Mouse (Mus musculus): ENCODE results near the gene Fam122a. TPM values are rescaled to one million over a fixed set of nuclear protein-coding genes. Genes with fewer than 3 reads are reported as not detected.

Fam122a gene
- polyA plus RNA-seq, 1 experiment from 2014 or later, result 63.9 TPM

- no peak for DNase-seq (ENCODE audit: low spot score)
These were observed 14.7 kb upstream of the Fam122a start for GRCm38 (mm10) chr19:24491824-24492223.

GRCm38 (mm10) chr19:24490275-24490674 is 13.1 kb upstream of the Fam122a start:
- no peak for DNase-seq (ENCODE audit: low spot score)

GRCm38 (mm10) chr19:24486433-24487296 is 9.5 kb upstream of the Fam122a start:
- DNase-seq (ENCODE audit: low spot score), result no peak

- DNase-seq (ENCODE audit: low spot score), result no peak
These were observed 7.5 kb upstream of the Fam122a start for GRCm38 (mm10) chr19:24484612-24485194.

- DNase-seq (ENCODE audit: low spot score), result no peak
These were observed 3.8 kb upstream of the Fam122a start for GRCm38 (mm10) chr19:24480916-24481315.

GRCm38 (mm10) chr19:24476461-24476860 is 695 bp downstream of the Fam122a start:
- peak; percentile 72 for DNase-seq (ENCODE audit: low spot score)

GRCm38 (mm10) chr19:24475281-24475680 is 1.9 kb downstream of the Fam122a start:
- no peak for DNase-seq (ENCODE audit: low spot score)

- DNase-seq (ENCODE audit: low spot score), result no peak
These were observed 4.6 kb downstream of the Fam122a start for GRCm38 (mm10) chr19:24472512-24472911.

GRCm38 (mm10) chr19:24471538-24471937 is 5.6 kb downstream of the Fam122a start:
- no peak for DNase-seq (ENCODE audit: low spot score)

GRCm38 (mm10) chr19:24469216-24469615 is 7.9 kb downstream of the Fam122a start:
- no peak for DNase-seq (ENCODE audit: low spot score)

- no peak for DNase-seq (ENCODE audit: low spot score)
These were observed 8.5 kb downstream of the Fam122a start for GRCm38 (mm10) chr19:24468616-24469015.

GRCm38 (mm10) chr19:24463011-24463410 is 14.1 kb downstream of the Fam122a start:
- DNase-seq (ENCODE audit: low spot score), result no peak

- no peak for DNase-seq (ENCODE audit: low spot score)
These were observed 20.4 kb downstream of the Fam122a start for GRCm38 (mm10) chr19:24456591-24457231.

GRCm38 (mm10) chr19:24455249-24455960 is 21.8 kb downstream of the Fam122a start:
- DNase-seq (ENCODE audit: low spot score), result no peak

GRCm38 (mm10) chr19:24454451-24454850 is 22.7 kb downstream of the Fam122a start:
- DNase-seq (ENCODE audit: low spot score), result no peak

- no peak for DNase-seq (ENCODE audit: low spot score)
These were observed 23.8 kb downstream of the Fam122a start for GRCm38 (mm10) chr19:24453379-24453778.

GRCm38 (mm10) chr19:24452441-24452898 is 24.7 kb downstream of the Fam122a start:
- no peak for DNase-seq (ENCODE audit: low spot score)

GRCm38 (mm10) chr19:24451626-24452025 is 25.5 kb downstream of the Fam122a start:
- DNase-seq (ENCODE audit: low spot score), result peak; percentile 22

GRCm38 (mm10) chr19:24450740-24451139 is 26.4 kb downstream of the Fam122a start:
- DNase-seq (ENCODE audit: low spot score), result no peak

- no peak for DNase-seq (ENCODE audit: low spot score)
These were observed 32.8 kb downstream of the Fam122a start for GRCm38 (mm10) chr19:24444322-24444721.

GRCm38 (mm10) chr19:24439715-24440114 is 37.4 kb downstream of the Fam122a start:
- DNase-seq (ENCODE audit: low spot score), result no peak
